Mouse (Mus musculus): Measurements from ENCODE around the gene Kcnrg.

DNA sequence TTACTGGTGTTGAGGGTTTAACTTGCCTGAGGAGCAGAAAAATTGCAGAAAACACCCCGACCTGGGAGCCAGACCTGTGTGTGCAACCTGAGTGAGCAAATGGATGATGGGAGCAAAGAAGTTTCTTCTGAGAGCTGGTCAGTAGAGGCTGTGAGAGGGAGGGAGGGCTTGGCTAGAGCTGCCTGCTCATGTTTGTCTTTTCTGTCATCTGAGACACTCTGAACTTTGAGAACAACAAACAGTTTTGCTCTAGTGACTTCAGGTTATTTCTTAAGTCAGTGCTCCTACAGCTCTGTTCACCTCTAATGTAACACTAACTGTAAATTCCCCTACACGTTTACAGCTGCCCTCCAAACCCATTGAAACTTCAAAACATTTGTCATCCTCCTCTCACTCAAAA, 37.9 kb upstream of the Kcnrg start:
- TF ChIP-seq POLR2A (IDR thresholded peaks at IDR 0.05; ENCODE audit: borderline replicate concordance, insufficient read depth, low read length) (no peak), CTCF (IDR thresholded peaks at IDR 0.05; ENCODE audit: borderline replicate concordance, insufficient read depth, low read depth, low read length) (no peak)

Data from cerebellum, adult 2 months (tissue).